Mouse (Mus musculus) forebrain, embryonic 15.5 days (tissue): ENCODE results near the gene Fsip1. TPM values are rescaled to one million over a fixed set of nuclear protein-coding genes. Genes with fewer than 3 reads are reported as not detected.

Source experiments
- ATAC-seq: fragments of 200-750 bp; cut with Nextera tagmentation; replicated peaks from 2 replicates; pipeline ENCODE4 v1.8.0; 2017; ENCODE audit warnings: mild to moderate bottlenecking, moderate TSS enrichment, moderate library complexity
- H3K27ac ChIP-seq: fragments of 300-500 bp; sonication (generic); replicated peaks from 2 replicates; pipeline ENCODE4 v1.5.1; 2015; ENCODE audit warnings: mild to moderate bottlenecking, inconsistent platforms
- H3K27me3 ChIP-seq: fragments of 300-500 bp; sonication (generic); 2 replicates; pipeline ENCODE4 v1.6.1; 2015; ENCODE audit warnings: inconsistent platforms
- H3K36me3 ChIP-seq: fragments of 300-500 bp; sonication (generic); 2 replicates; pipeline ENCODE4 v1.6.1; 2015; ENCODE audit warnings: mild to moderate bottlenecking, inconsistent platforms
- H3K4me1 ChIP-seq: fragments of 300-500 bp; sonication (generic); 2 replicates; pipeline ENCODE4 v1.6.1; 2015; ENCODE audit warnings: inconsistent platforms
- H3K4me2 ChIP-seq: fragments of 300-500 bp; sonication (generic); replicated peaks from 2 replicates; pipeline ENCODE4 v1.6.1; 2015; ENCODE audit warnings: mild to moderate bottlenecking, inconsistent platforms
- H3K4me3 ChIP-seq: fragments of 300-500 bp; sonication (generic); 2 replicates; pipeline ENCODE4 v1.5.1; 2015; ENCODE audit warnings: mild to moderate bottlenecking, inconsistent platforms
- H3K9ac ChIP-seq: fragments of 300-500 bp; sonication (generic); replicated peaks from 2 replicates; pipeline ENCODE4 v1.6.1; 2015; ENCODE audit warnings: mild to moderate bottlenecking, inconsistent platforms
- H3K9me3 ChIP-seq: fragments of 300-500 bp; sonication (generic); 2 replicates; pipeline ENCODE4 v1.6.1; 2016; ENCODE audit warnings: inconsistent platforms
- WGBS: fragments of 180-500 bp; shearing (Covaris S2); methylation state at CpG from one replicate; pipeline ENCODE4 v1.1.7; 2015; ENCODE audit warnings: mixed read lengths; 5-methylcytosine and 5-hydroxymethylcytosine counted together
- polyA plus RNA-seq: library from polyadenylated mRNA; unstranded; fragments of >200 nt; fragmentation: Nextera tagmentation; extraction: Ambion mirVana; gene quantifications from 2 replicates; pipeline ENCODE4 v1.2.1, GENCODE M21; 2015

Gene Fsip1
- polyA plus RNA-seq, 1 experiment from 2014 or later, result 3.3 TPM

DNA sequence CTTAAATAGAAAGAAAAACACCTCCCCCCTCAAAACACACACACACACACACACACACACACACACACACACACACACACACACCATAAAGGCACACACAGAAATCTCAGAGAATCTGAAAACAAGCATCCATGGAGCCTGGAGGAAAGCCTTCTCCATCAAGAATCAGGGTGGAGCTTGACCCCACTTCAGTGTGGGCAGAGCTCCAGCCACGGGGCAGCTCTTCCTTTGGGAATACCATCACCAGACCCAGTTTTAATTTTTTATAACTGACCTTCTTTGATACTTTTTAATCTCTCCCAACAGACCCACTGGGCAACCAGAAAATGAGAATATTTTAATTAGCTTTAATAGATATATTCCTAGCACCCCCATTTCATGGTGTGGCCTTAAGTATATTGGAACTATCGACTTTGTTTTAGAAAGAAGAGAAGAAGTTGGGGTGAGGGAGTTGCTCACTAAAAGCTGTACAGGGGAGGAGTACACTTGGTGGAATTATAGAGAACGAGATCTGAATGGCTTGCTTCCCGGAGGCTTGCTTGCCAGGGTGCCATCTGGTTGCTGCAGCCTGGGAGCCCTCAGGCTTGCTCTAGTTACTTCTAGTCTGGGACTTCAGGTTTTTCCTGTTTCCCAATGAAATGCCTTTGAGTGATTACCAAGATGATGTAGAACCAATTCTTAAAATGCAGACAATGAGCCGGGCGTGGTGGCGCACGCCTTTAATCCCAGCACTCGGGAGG is 31.7 kb upstream of the Fsip1 start:
- no peak overlapping the region for H3K4me3 ChIP-seq
- no peak for ATAC-seq
- H3K36me3 ChIP-seq, result no peaks in the 10 kb centered on the region
- no peaks in the 10 kb centered on the region for H3K4me1 ChIP-seq
- no peaks in the 10 kb centered on the region for H3K27me3 ChIP-seq
- no peaks in the 10 kb centered on the region for H3K9me3 ChIP-seq
- 88% methylated on average over 9 of the region's 9 CpGs for WGBS
- no peak overlapping the region for H3K4me2 ChIP-seq
- no peak overlapping the region for H3K9ac ChIP-seq
- H3K27ac ChIP-seq, result no peak overlapping the region

- Histone ChIP-seq H3K4me1 (no peaks in the 10 kb centered on the region), H3K27me3 (no peaks in the 10 kb centered on the region), H3K4me3 (no peak overlapping the region), H3K9ac (no peak overlapping the region), H3K36me3 (no peaks in the 10 kb centered on the region), H3K4me2 (no peak overlapping the region), H3K27ac (no peak overlapping the region), H3K9me3 (no peaks in the 10 kb centered on the region)
- no peak for ATAC-seq
- 55% methylated on average over 4 of the region's 4 CpGs for WGBS
These were observed 30.9 kb upstream of the Fsip1 start for GRCm38 (mm10) chr2:118287678-118288077.

- H3K36me3 ChIP-seq, result no peaks in the 10 kb centered on the region
- no peaks in the 10 kb centered on the region for H3K27me3 ChIP-seq
- H3K9me3 ChIP-seq, result no peaks in the 10 kb centered on the region
- H3K4me2 ChIP-seq, result no peak overlapping the region
- no peak for ATAC-seq
- H3K27ac ChIP-seq, result no peak overlapping the region
- WGBS, result 79% methylated on average over 3 of the region's 3 CpGs
- H3K9ac ChIP-seq, result no peak overlapping the region
- H3K4me3 ChIP-seq, result no peak overlapping the region
- no peaks in the 10 kb centered on the region for H3K4me1 ChIP-seq
These were observed 25.7 kb upstream of the Fsip1 start for GRCm38 (mm10) chr2:118282467-118282866.

DNA sequence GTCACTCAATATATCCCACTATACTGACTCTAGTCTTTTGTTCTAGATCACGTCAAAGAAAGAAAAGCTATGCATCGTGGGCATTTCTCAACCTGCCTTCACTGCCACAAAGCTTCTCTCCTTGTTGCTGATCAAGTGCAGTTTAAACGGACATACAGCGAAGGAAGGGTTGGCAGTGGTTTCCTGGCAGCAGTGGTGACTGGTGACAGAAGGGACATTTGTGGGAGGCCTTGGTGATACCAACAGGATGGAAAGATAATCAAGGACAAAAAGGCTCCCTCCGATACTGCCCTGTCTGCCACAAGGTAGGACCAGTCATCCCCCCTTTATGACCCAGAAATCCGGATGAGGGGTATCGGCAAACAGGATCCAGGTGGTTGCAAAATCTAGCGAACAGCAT is 21.5 kb upstream of the Fsip1 start:
- Histone ChIP-seq H3K9me3 (no peaks in the 10 kb centered on the region), H3K4me3 (no peak overlapping the region), H3K27me3 (no peaks in the 10 kb centered on the region), H3K27ac (no peak overlapping the region), H3K4me1 (no peaks in the 10 kb centered on the region), H3K9ac (no peak overlapping the region), H3K4me2 (no peak overlapping the region), H3K36me3 (no peaks in the 10 kb centered on the region)
- ATAC-seq, result no peak
- 85% methylated on average over 8 of the region's 8 CpGs for WGBS

GRCm38 (mm10) chr2:118271606-118272005 is 14.8 kb upstream of the Fsip1 start:
- 85% methylated on average over 10 of the region's 10 CpGs for WGBS
- Histone ChIP-seq H3K9me3 (no peaks in the 10 kb centered on the region), H3K4me2 (no peak overlapping the region), H3K36me3 (no peaks in the 10 kb centered on the region), H3K27ac (no peak overlapping the region), H3K27me3 (no peaks in the 10 kb centered on the region), H3K9ac (no peak overlapping the region), H3K4me1 (peaks cover 14% of the 10 kb centered on the region), H3K4me3 (no peak overlapping the region)
- ATAC-seq, result no peak

DNA sequence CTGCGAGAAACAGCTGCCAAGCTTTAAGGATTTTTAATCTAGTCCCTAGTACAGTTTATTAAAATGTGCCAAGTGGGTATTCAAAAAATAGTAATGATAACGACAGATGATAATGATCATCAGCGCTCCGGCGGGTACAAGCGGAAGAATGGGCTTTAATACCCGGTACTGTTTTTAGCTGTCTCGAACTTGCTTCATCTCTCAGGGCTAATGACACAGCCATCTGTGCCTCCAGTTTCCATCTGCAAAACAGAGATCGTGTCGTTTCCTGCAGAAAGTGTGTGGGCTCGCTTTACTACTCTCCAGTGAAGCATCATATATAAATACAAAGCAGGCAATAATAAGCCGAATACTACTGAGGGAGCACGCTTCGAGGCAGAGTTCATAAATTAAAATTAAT is 13.4 kb upstream of the Fsip1 start:
- Histone ChIP-seq H3K9me3 (no peaks in the 10 kb centered on the region), H3K4me2 (peak overlapping the region; percentile 16), H3K4me1 (peaks cover 14% of the 10 kb centered on the region), H3K27ac (peak overlapping the region; percentile 78), H3K4me3 (no peak overlapping the region), H3K36me3 (no peaks in the 10 kb centered on the region), H3K9ac (no peak overlapping the region; the same call in 1 of the 2 replicates), H3K27me3 (no peaks in the 10 kb centered on the region)
- ATAC-seq, result peak; percentile 57; the same call in 1 of the 2 replicates
- 42% methylated on average over 14 of the region's 14 CpGs for WGBS

GRCm38 (mm10) chr2:118263914-118264201 is 7.1 kb upstream of the Fsip1 start:
- Histone ChIP-seq H3K36me3 (no peaks in the 10 kb centered on the region), H3K9me3 (no peaks in the 10 kb centered on the region), H3K4me1 (0 out of 2 replicates have a peak, but pooled peaks cover 4% of the 10 kb centered on the region), H3K27me3 (no peaks in the 10 kb centered on the region), H3K4me2 (no peak overlapping the region), H3K4me3 (no peak overlapping the region), H3K27ac (peak overlapping the region; percentile 85; the same call in 1 of the 2 replicates), H3K9ac (no peak overlapping the region)
- no peak for ATAC-seq
- 54% methylated on average over 2 of the region's 2 CpGs for WGBS

- Histone ChIP-seq H3K4me1 (0 out of 2 replicates have a peak, but pooled peaks cover 4% of the 10 kb centered on the region), H3K9me3 (no peaks in the 10 kb centered on the region), H3K9ac (no peak overlapping the region), H3K36me3 (no peaks in the 10 kb centered on the region), H3K27me3 (no peaks in the 10 kb centered on the region), H3K27ac (peak overlapping the region; percentile 85), H3K4me2 (peak overlapping the region; percentile 25), H3K4me3 (no peak overlapping the region)
- 24% methylated on average over 8 of the region's 8 CpGs for WGBS
- ATAC-seq, result peak; percentile 67
These were observed 6.6 kb upstream of the Fsip1 start for GRCm38 (mm10) chr2:118263151-118263913.

DNA sequence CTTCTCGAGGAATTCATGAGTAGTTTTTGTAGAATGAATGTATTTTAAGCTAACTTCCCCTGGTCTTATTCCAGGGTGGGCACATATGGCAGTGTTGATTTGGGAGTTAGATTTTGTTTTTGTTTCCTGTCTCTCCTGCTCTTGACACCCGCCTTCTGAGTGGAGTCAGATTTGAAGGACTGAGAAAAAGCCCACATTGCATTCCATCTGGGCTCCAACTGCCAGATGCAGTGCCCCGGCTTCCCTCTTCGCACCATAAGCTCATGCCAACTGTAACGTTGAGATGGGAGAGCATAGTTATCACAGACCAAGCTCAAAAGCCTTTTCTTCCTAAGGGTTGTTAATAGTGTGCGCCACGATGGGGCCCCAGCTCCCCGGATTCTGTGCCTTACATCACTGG is 5.9 kb upstream of the Fsip1 start:
- ATAC-seq, result peak; percentile 91

DNA sequence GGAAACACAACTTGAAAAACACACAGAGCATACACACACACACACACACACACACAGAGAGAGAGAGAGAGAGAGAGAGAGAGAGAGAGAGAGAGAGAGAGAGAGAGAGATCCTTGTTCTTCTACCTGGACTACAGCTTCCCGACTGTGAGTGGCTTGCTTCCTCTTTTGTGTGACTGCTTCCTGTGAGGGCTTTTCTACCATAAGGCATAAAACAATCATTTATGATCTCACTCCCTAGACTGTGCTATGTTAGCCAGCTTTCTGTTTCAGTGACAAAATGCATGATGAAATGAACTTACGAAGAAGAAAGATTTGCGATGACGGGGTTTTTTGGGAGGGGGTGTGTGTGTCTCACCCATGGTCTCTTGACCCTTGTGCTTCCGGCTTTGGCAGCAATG is 3.0 kb upstream of the Fsip1 start:
- Histone ChIP-seq H3K4me3 (no peak overlapping the region), H3K27ac (no peak overlapping the region), H3K9me3 (no peaks in the 10 kb centered on the region), H3K9ac (no peak overlapping the region), H3K36me3 (no peaks in the 10 kb centered on the region), H3K27me3 (no peaks in the 10 kb centered on the region), H3K4me1 (peaks cover 12% of the 10 kb centered on the region; the same call in 1 of the 2 replicates), H3K4me2 (no peak overlapping the region)
- 89% methylated on average over 5 of the region's 5 CpGs for WGBS
- no peak for ATAC-seq

More for the DNA sequence above, 5.9 kb upstream of the Fsip1 start:
- H3K9me3 ChIP-seq, result no peaks in the 10 kb centered on the region
- 0 out of 2 replicates have a peak, but pooled peaks cover 4% of the 10 kb centered on the region for H3K4me1 ChIP-seq
- 38% methylated on average over 8 of the region's 8 CpGs for WGBS
- no peaks in the 10 kb centered on the region for H3K27me3 ChIP-seq
- H3K36me3 ChIP-seq, result no peaks in the 10 kb centered on the region
- H3K4me2 ChIP-seq, result peak overlapping the region; percentile 25
- H3K27ac ChIP-seq, result peak overlapping the region; percentile 85
- no peak overlapping the region for H3K9ac ChIP-seq
- no peak overlapping the region for H3K4me3 ChIP-seq

- Histone ChIP-seq H3K27ac (no peak overlapping the region), H3K4me3 (peak overlapping the region; percentile 47), H3K9me3 (no peaks in the 10 kb centered on the region), H3K27me3 (no peaks in the 10 kb centered on the region), H3K4me2 (peak overlapping the region; percentile 59), H3K36me3 (no peaks in the 10 kb centered on the region), H3K9ac (no peak overlapping the region), H3K4me1 (peaks cover 11% of the 10 kb centered on the region; the same call in 1 of the 2 replicates)
- peak; percentile 34; the same call in 1 of the 2 replicates for ATAC-seq
- whole genome bisulfite sequencing, result 76% methylated on average over 8 of the region's 8 CpGs
These were observed 328 bp upstream of the Fsip1 start for GRCm38 (mm10) chr2:118257094-118257493.

- Histone ChIP-seq H3K36me3 (no peaks in the 10 kb centered on the region), H3K9ac (no peak overlapping the region), H3K4me3 (no peak overlapping the region), H3K27ac (no peak overlapping the region), H3K4me1 (peaks cover 11% of the 10 kb centered on the region; the same call in 1 of the 2 replicates), H3K27me3 (no peaks in the 10 kb centered on the region), H3K4me2 (no peak overlapping the region), H3K9me3 (no peaks in the 10 kb centered on the region)
- WGBS, result 71% methylated on average over 8 of the region's 8 CpGs
- ATAC-seq, result no peak
These were observed 2.2 kb downstream of the Fsip1 start for GRCm38 (mm10) chr2:118254516-118254915.
